Mouse (Mus musculus) megakaryocyte, embryonic 14.5 days (primary cell): ENCODE measurements around the gene Ypel3.
"Not testable (repeated sequence)": the region's sequence is repeated elsewhere in the genome, so short reads cannot be mapped to it uniquely, and the experiment has no call there.

ENCODE experiments used
- FLI1 ChIP-seq: IDR thresholded peaks from 2 replicates; pipeline ENCODE4 v1.6.1; 2012; ENCODE audit warnings: low read length, inconsistent platforms, mixed read lengths
- GATA1 ChIP-seq: IDR thresholded peaks from 3 replicates; pipeline ENCODE4 v1.6.1; 2012; ENCODE audit warnings: mixed read lengths, low read length, inconsistent platforms, borderline replicate concordance

DNA sequence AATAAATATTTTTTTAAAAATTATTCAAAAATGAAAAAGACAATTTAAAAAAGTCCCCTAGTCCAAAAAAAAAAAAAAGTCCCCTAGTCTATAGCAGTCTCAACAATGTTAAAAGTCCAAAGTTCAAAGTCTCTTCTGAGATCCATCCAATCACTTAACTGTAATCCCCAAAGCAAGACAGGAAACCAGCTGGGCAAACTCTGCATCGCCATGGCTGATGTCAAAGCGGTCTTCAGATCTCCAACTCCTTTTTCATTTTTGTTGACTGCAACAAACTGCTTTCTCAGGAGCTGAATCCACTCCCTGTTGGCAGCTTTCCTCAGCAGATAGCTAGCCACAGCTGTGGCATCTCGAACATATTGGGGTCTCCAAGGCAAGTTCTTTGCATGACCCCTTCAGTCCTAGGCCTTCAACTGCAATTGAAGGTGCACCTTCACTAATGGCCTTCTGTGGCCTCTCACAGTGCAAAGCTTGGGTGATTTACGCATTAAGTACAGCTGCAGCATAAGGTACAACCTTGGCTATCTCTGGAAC, 46.4 kb upstream of the Ypel3 start:
- not testable (repeated sequence) for TF ChIP-seq GATA1, FLI1
